Mouse (Mus musculus): ENCODE results near the gene Msgn1.

- no peak for TF ChIP-seq CTCF (IDR thresholded peaks at IDR 0.05; ENCODE audit: borderline replicate concordance, control insufficient read depth, extremely low read depth, insufficient read depth, low read length, poor library complexity)
- no peak for TF ChIP-seq POLR2A (IDR thresholded peaks at IDR 0.05; ENCODE audit: control insufficient read depth, extremely low read depth, insufficient read depth, low read length, poor library complexity)
These were observed 4.8 kb downstream of the Msgn1 start for GRCm38 (mm10) chr12:11203694-11204665.
